Mouse (Mus musculus): ENCODE results near the gene Ccdc115.
"Not testable (repeated sequence)": the region's sequence is repeated elsewhere in the genome, so short reads cannot be mapped to it uniquely, and the experiment has no call there.

The Ccdc115 gene

GRCm38 (mm10) chr1:34438381-34439051 lies 956 bp downstream of the Ccdc115 start:
- no peak for DNase-seq (ENCODE audit: low read depth, low spot score)

- DNase-seq (ENCODE audit: low read depth, low spot score) = not testable (repeated sequence)
Measured at GRCm38 (mm10) chr1:34437366-34437765, 2.1 kb downstream of the Ccdc115 start.

GRCm38 (mm10) chr1:34436374-34436773 lies 3.1 kb downstream of the Ccdc115 start:
- no peak for DNase-seq (ENCODE audit: low read depth, low spot score)

- DNase-seq (ENCODE audit: low read depth, low spot score) = no peak
Measured at GRCm38 (mm10) chr1:34435371-34436120, 3.9 kb downstream of the Ccdc115 start.

GRCm38 (mm10) chr1:34434660-34435160 lies 4.8 kb downstream of the Ccdc115 start:
- peak; percentile 90 for DNase-seq (ENCODE audit: low read depth, low spot score)

GRCm38 (mm10) chr1:34433891-34434521 lies 5.5 kb downstream of the Ccdc115 start:
- peak; percentile 44 for DNase-seq (ENCODE audit: low read depth, low spot score)

- peak; percentile 64 for DNase-seq (ENCODE audit: low read depth, low spot score)
Measured at GRCm38 (mm10) chr1:34432776-34433481, 6.5 kb downstream of the Ccdc115 start.

- no peak for DNase-seq (ENCODE audit: low read depth, low spot score)
Measured at GRCm38 (mm10) chr1:34432411-34432775, 7.1 kb downstream of the Ccdc115 start.

GRCm38 (mm10) chr1:34431431-34431830 lies 8.0 kb downstream of the Ccdc115 start:
- no peak for DNase-seq (ENCODE audit: low read depth, low spot score)

GRCm38 (mm10) chr1:34430981-34431380 lies 8.5 kb downstream of the Ccdc115 start:
- DNase-seq (ENCODE audit: low read depth, low spot score) = no peak

- no peak for DNase-seq (ENCODE audit: low read depth, low spot score)
Measured at GRCm38 (mm10) chr1:34429281-34429680, 10.2 kb downstream of the Ccdc115 start.

- no peak for DNase-seq (ENCODE audit: low read depth, low spot score)
Measured at GRCm38 (mm10) chr1:34428466-34428865, 11.0 kb downstream of the Ccdc115 start.

GRCm38 (mm10) chr1:34399182-34399953 lies 40.1 kb downstream of the Ccdc115 start:
- no peak for DNase-seq (ENCODE audit: low read depth, low spot score)

- no peak for DNase-seq (ENCODE audit: low read depth, low spot score)
Measured at GRCm38 (mm10) chr1:34396321-34396720, 43.2 kb downstream of the Ccdc115 start.

GRCm38 (mm10) chr1:34389234-34389891 lies 50.1 kb downstream of the Ccdc115 start:
- no peak for DNase-seq (ENCODE audit: low read depth, low spot score)

GRCm38 (mm10) chr1:34388849-34389233 lies 50.6 kb downstream of the Ccdc115 start:
- DNase-seq (ENCODE audit: low read depth, low spot score) = no peak

GRCm38 (mm10) chr1:34387346-34388327 lies 51.8 kb downstream of the Ccdc115 start:
- DNase-seq (ENCODE audit: low read depth, low spot score) = peak; percentile 37
